Mouse (Mus musculus) embryonic facial prominence, embryonic 14.5 days (tissue): ENCODE data around the gene Tacr2. TPM values are rescaled to one million over a fixed set of nuclear protein-coding genes. Genes with fewer than 3 reads are reported as not detected.
A peak's percentile ranks its signal among the peaks of the same experiment; 100 is the strongest.

Experiments used
- ATAC-seq: fragments of 200-750 bp; cut with Nextera tagmentation; 2 replicates; pipeline ENCODE4 v1.8.0; 2017; ENCODE audit warnings: low read depth, moderate number of reproducible peaks, moderate TSS enrichment
- DNase-seq: peaks from one replicate; pipeline ENCODE4 v3.0.0-alpha.2; 2015; ENCODE audit warnings: low spot score
- H3K27ac ChIP-seq: fragments of 300-500 bp; sonication (generic); replicated peaks from 2 replicates; pipeline ENCODE4 v1.5.1; 2014; ENCODE audit warnings: low read depth, mild to moderate bottlenecking, low read length, moderate library complexity
- H3K27me3 ChIP-seq: fragments of 300-500 bp; sonication (generic); replicated peaks from 2 replicates; pipeline ENCODE4 v1.6.1; 2014; ENCODE audit warnings: low read length; ENCODE audit not compliant: control insufficient read depth, insufficient read depth
- H3K36me3 ChIP-seq: fragments of 300-500 bp; sonication (generic); 2 replicates; pipeline ENCODE4 v1.6.1; 2014; ENCODE audit warnings: low read length, mixed read lengths; ENCODE audit not compliant: control insufficient read depth, insufficient read depth
- H3K4me1 ChIP-seq: fragments of 300-500 bp; sonication (generic); 2 replicates; pipeline ENCODE4 v1.6.1; 2014; ENCODE audit warnings: antibody characterized with exemption, low read length; ENCODE audit not compliant: control insufficient read depth, insufficient read depth
- H3K4me2 ChIP-seq: fragments of 300-500 bp; sonication (generic); 2 replicates; pipeline ENCODE4 v1.6.1; 2014; ENCODE audit warnings: low read depth, mild to moderate bottlenecking, low read length, moderate library complexity, mixed read lengths
- H3K4me3 ChIP-seq: fragments of 300-500 bp; sonication (generic); 2 replicates; pipeline ENCODE4 v1.5.1; 2014; ENCODE audit warnings: low read depth, mild to moderate bottlenecking, low read length
- H3K9ac ChIP-seq: fragments of 300-500 bp; sonication (generic); 2 replicates; pipeline ENCODE4 v1.6.1; 2014; ENCODE audit warnings: low read depth, mild to moderate bottlenecking, low read length, moderate library complexity, mixed read lengths
- H3K9me3 ChIP-seq: fragments of 300-500 bp; sonication (generic); 2 replicates; pipeline ENCODE4 v1.6.1; 2016; ENCODE audit warnings: low read length; ENCODE audit not compliant: control insufficient read depth
- WGBS: fragments of 180-500 bp; shearing (Covaris S2); extraction: QIAGEN DNeasy Blood & Tissue Kit; methylation state at CpG from one replicate; pipeline ENCODE4 v1.1.7; 2014; 5-methylcytosine and 5-hydroxymethylcytosine counted together
- polyA plus RNA-seq: library from polyadenylated mRNA; unstranded; fragments of >200 nt; fragmentation: Nextera tagmentation; extraction: Ambion mirVana; gene quantifications from 2 replicates; pipeline ENCODE4 v1.2.1, GENCODE M21; 2014

Tacr2 gene
- polyA plus RNA-seq, 1 experiment from 2014 or later: not detected

DNA sequence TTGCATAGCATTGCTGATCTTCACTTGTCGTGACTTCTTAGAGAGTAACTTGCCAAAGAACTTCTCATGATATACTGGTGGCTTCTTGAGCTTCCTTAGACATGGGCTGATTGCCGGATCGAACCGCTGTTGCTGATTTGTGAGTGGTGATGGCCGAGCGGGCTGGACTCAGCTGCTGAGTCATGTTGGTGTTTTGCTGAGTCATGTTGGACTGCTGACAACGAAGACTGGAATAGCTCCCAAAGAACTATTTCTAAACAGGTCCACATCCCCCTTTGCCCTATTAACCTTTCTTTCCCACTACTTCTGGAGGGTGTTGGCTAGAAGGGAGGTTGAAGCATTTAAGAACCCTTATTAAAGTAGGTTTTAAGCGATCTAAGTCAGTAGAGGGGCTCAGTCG lies 8.2 kb upstream of the Tacr2 start:
- Histone ChIP-seq H3K36me3 (no peaks in the 10 kb centered on the region), H3K4me1 (no peaks in the 10 kb centered on the region), H3K4me2 (no peak overlapping the region), H3K27me3 (no peaks in the 10 kb centered on the region), H3K4me3 (no peak overlapping the region), H3K9me3 (no peaks in the 10 kb centered on the region), H3K9ac (no peak overlapping the region), H3K27ac (no peak overlapping the region)
- ATAC-seq (no peak), DNase-seq (no peak)
- 93% methylated on average over 9 of the region's 9 CpGs for WGBS

DNA sequence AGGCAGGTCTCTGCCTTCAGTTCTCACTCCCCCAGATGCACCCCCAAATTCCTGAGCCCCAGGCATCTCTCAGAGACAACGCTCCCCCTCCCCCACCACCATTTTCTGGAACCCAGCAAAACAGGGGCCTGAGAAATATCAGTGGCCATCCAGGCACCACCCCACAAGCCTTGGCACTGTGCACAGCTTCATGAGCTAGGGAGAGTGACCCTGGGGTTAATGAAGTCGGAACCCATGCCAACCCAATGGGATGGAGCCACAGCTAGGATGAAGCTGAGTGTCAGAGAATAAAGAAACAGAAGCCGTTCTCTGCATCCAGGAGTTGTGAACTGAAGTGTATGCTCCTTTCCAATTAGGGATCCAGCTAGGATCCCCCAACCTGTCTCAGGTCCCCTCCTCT lies 5.1 kb upstream of the Tacr2 start:
- Histone ChIP-seq H3K9me3 (no peaks in the 10 kb centered on the region), H3K9ac (no peak overlapping the region), H3K27me3 (no peaks in the 10 kb centered on the region), H3K4me2 (no peak overlapping the region), H3K27ac (no peak overlapping the region), H3K4me1 (no peaks in the 10 kb centered on the region), H3K36me3 (no peaks in the 10 kb centered on the region), H3K4me3 (no peak overlapping the region)
- DNase-seq (no peak), ATAC-seq (no peak)
- 71% methylated on average over 3 of the region's 3 CpGs for WGBS

GRCm38 (mm10) chr10:62247815-62248214 lies 4.4 kb upstream of the Tacr2 start:
- 41% methylated on average over 8 of the region's 8 CpGs for WGBS
- no peaks in the 10 kb centered on the region for H3K4me1 ChIP-seq
- H3K36me3 ChIP-seq: no peaks in the 10 kb centered on the region
- no peak overlapping the region for H3K4me2 ChIP-seq
- H3K27me3 ChIP-seq: no peaks in the 10 kb centered on the region
- no peak overlapping the region for H3K4me3 ChIP-seq
- DNase-seq (no peak), ATAC-seq (peak; percentile 37; the same call in 1 of the 2 replicates)
- no peaks in the 10 kb centered on the region for H3K9me3 ChIP-seq
- H3K27ac ChIP-seq: no peak overlapping the region
- H3K9ac ChIP-seq: no peak overlapping the region

- WGBS: 86% methylated on average over 27 of the region's 27 CpGs
- no peak overlapping the region for H3K27ac ChIP-seq
These were observed 428 bp downstream of the Tacr2 start for GRCm38 (mm10) chr10:62252496-62253235.

GRCm38 (mm10) chr10:62258298-62258697 lies 6.1 kb downstream of the Tacr2 start:
- H3K4me1 ChIP-seq: no peaks in the 10 kb centered on the region
- WGBS: 90% methylated on average over 5 of the region's 5 CpGs
- no peak for DNase-seq

More at GRCm38 (mm10) chr10:62252496-62253235, 428 bp downstream of the Tacr2 start:
- no peak overlapping the region for H3K4me3 ChIP-seq
- no peaks in the 10 kb centered on the region for H3K36me3 ChIP-seq
- ATAC-seq (no peak), DNase-seq (no peak)
- no peak overlapping the region for H3K9ac ChIP-seq
- no peak overlapping the region for H3K4me2 ChIP-seq
- H3K9me3 ChIP-seq: no peaks in the 10 kb centered on the region
- H3K4me1 ChIP-seq: no peaks in the 10 kb centered on the region
- H3K27me3 ChIP-seq: no peaks in the 10 kb centered on the region

DNA sequence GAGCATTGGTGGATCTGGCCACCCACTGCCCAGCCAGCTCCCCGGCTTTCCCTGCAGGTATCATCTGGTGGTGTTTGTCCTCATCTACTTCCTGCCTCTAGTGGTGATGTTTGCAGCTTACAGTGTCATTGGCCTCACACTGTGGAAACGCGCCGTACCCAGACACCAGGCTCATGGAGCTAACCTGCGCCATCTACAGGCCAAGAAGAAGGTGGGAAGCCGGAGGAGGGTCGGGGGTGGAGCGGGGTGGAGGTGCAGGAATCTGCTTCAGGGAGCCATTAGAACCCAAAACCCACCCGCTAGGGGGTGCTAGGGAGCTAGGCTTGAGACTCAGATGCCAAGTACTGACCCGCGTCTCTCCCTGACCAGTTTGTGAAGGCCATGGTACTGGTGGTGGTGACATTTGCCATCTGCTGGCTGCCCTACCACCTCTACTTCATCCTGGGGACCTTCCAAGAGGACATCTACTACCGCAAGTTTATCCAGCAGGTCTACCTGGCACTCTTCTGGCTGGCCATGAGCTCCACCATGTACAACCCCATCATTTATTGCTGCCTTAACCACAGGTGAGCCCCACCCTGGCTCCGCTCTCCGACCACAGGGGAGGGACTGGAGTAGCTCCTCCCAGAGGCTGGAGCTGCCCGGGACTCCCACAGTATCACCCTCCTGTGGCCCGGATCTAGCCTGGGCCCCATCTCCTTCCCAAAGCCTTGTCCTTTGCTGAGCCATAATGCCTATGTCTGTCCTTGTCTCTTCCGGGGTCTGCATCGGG lies 9.1 kb downstream of the Tacr2 start:
- no peaks in the 10 kb centered on the region for H3K4me1 ChIP-seq
- ATAC-seq (peak; percentile 91), DNase-seq (peak; percentile 81)
- no peaks in the 10 kb centered on the region for H3K27me3 ChIP-seq
- 12% methylated on average over 18 of the region's 18 CpGs for WGBS
- no peak overlapping the region for H3K4me2 ChIP-seq
- no peak overlapping the region for H3K9ac ChIP-seq
- H3K27ac ChIP-seq: no peak overlapping the region
- no peaks in the 10 kb centered on the region for H3K9me3 ChIP-seq
- H3K36me3 ChIP-seq: no peaks in the 10 kb centered on the region
- H3K4me3 ChIP-seq: no peak overlapping the region

More at GRCm38 (mm10) chr10:62258298-62258697, 6.1 kb downstream of the Tacr2 start:
- ATAC-seq: no peak
- Histone ChIP-seq H3K27me3 (no peaks in the 10 kb centered on the region), H3K4me2 (no peak overlapping the region), H3K4me3 (no peak overlapping the region), H3K9me3 (no peaks in the 10 kb centered on the region), H3K9ac (no peak overlapping the region), H3K27ac (no peak overlapping the region), H3K36me3 (no peaks in the 10 kb centered on the region)

- Histone ChIP-seq H3K4me2 (no peak overlapping the region), H3K4me1 (no peaks in the 10 kb centered on the region), H3K27ac (no peak overlapping the region), H3K27me3 (no peaks in the 10 kb centered on the region), H3K4me3 (no peak overlapping the region), H3K36me3 (peaks cover 14% of the 10 kb centered on the region; the same call in 1 of the 2 replicates), H3K9me3 (no peaks in the 10 kb centered on the region), H3K9ac (no peak overlapping the region)
- DNase-seq: no peak
- no peak for ATAC-seq
- 63% methylated on average over 2 of the region's 2 CpGs for WGBS
These were observed 12.1 kb downstream of the Tacr2 start for GRCm38 (mm10) chr10:62264299-62264698.

GRCm38 (mm10) chr10:62269278-62269677 lies 17.0 kb downstream of the Tacr2 start:
- WGBS: 81% methylated on average over 16 of the region's 16 CpGs
- Histone ChIP-seq H3K27ac (no peak overlapping the region), H3K27me3 (no peaks in the 10 kb centered on the region), H3K9me3 (no peaks in the 10 kb centered on the region), H3K4me1 (no peaks in the 10 kb centered on the region), H3K4me2 (no peak overlapping the region), H3K36me3 (peaks cover 41% of the 10 kb centered on the region), H3K4me3 (no peak overlapping the region), H3K9ac (no peak overlapping the region)
- no peak for ATAC-seq
- no peak for DNase-seq
